Mouse (Mus musculus) MEL (cell line): ENCODE data around the gene Arhgap44.

ENCODE experiments used
- CHD2 ChIP-seq: IDR thresholded peaks from 2 replicates; pipeline ENCODE4 v1.6.1; 2011; ENCODE audit warnings: low read length, improper control_type of control experiment
- GATA1 ChIP-seq: IDR thresholded peaks from 2 replicates; pipeline ENCODE4 v1.6.1; 2011; ENCODE audit warnings: low read depth, low read length, improper control_type of control experiment
- POLR2AphosphoS5 ChIP-seq: IDR thresholded peaks from 2 replicates; pipeline ENCODE4 v1.6.1; 2012; ENCODE audit warnings: low read depth, borderline replicate concordance, mild to moderate bottlenecking, inconsistent platforms, low read length, moderate library complexity, mixed read lengths
- RCOR1 ChIP-seq: IDR thresholded peaks from 2 replicates; pipeline ENCODE4 v1.6.1; 2012; ENCODE audit warnings: low read depth, mild to moderate bottlenecking, inconsistent platforms, low read length, improper control_type of control experiment
- ZC3H11A ChIP-seq: IDR thresholded peaks from 2 replicates; pipeline ENCODE4 v1.6.1; 2012; ENCODE audit warnings: low read depth, mild to moderate bottlenecking, inconsistent platforms, low read length, improper control_type of control experiment
- ZMIZ1 ChIP-seq: IDR thresholded peaks from 2 replicates; pipeline ENCODE4 v1.6.1; 2012; ENCODE audit warnings: low read depth, mild to moderate bottlenecking, inconsistent platforms, low read length, improper control_type of control experiment, moderate library complexity

DNA sequence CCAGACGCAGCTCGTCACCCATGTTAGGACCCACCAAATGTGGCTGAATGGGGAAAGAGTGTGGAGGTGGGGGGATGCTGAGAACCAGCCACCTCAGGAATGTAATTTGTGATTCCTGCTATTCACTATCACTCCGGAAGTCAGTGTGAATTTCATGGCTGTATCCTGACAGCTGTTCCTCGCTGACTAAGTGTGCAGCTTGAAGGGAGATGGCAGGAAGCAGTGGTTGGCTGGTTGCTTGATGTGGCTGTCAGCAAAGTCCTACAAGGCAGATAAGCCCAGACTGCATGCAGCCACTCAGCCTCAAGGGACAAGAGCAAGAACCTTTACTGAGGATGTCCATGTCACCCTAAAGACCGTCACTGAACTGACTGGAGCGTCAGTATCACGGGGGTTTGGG is 107.2 kb downstream of the Arhgap44 start:
- TF ChIP-seq ZC3H11A (no peak), POLR2AphosphoS5 (no peak), CHD2 (no peak), RCOR1 (no peak), GATA1 (no peak), ZMIZ1 (no peak)
